Mouse (Mus musculus): ENCODE data around the gene Slc23a2.

GRCm38 (mm10) chr2:132013152-132013551, 131.8 kb downstream of the Slc23a2 start:
- no peak for TF ChIP-seq CTCF (IDR thresholded peaks at IDR 0.05; ENCODE audit: borderline replicate concordance, insufficient read depth, low read length)
- no peak for TF ChIP-seq POLR2A (IDR thresholded peaks at IDR 0.05; ENCODE audit: low read depth, low read length)

Data from embryonic fibroblast, embryonic 13.5 days (primary cell).